Mouse (Mus musculus): ENCODE results near the gene Gm42906. TPM values are rescaled to one million over a fixed set of nuclear protein-coding genes. Genes with fewer than 3 reads are reported as not detected.

Gene Gm42906
- polyA plus RNA-seq, 2 experiments = not detected

GRCm38 (mm10) chr5:151275986-151276385 lies 152.0 kb downstream of the Gm42906 start:
- TF ChIP-seq CTCF (IDR thresholded peaks at IDR 0.05; ENCODE audit: low read depth) = no peak
- TF ChIP-seq EP300 (IDR thresholded peaks at IDR 0.05; ENCODE audit: low read depth) = no peak
- 63% methylated on average over 2 of the region's 2 CpGs for WGBS (ENCODE audit: insufficient replicate concordance)
- Histone ChIP-seq H3K4me1 (replicated peaks; ENCODE audit: control insufficient read depth in 2 of 2, insufficient read depth in 2 of 2, low read length in 1 of 2) (no peaks in the 10 kb centered on the region), H3K9me3 (ENCODE audit: control insufficient read depth, low read length) (no peaks in the 10 kb centered on the region), H3K4me3 (ENCODE audit: insufficient read depth in 1 of 2, low read depth in 2 of 2, low read length in 2 of 2) (no peak overlapping the region), H3K36me3 (replicated peaks; ENCODE audit: control insufficient read depth, insufficient read depth, low read depth) (no peaks in the 10 kb centered on the region), H3K4me2 (ENCODE audit: low read depth) (no peak overlapping the region), H3K9ac (replicated peaks) (no peak overlapping the region), H3K27me3 (ENCODE audit: control insufficient read depth, insufficient read depth, low read length) (no peaks in the 10 kb centered on the region), H3K27ac (no peak overlapping the region)
- ATAC-seq (ENCODE audit: insufficient read depth) = no peak
- DNase-seq (ENCODE audit: low read depth in 3 of 3, low spot score in 3 of 3) = no peak

DNA sequence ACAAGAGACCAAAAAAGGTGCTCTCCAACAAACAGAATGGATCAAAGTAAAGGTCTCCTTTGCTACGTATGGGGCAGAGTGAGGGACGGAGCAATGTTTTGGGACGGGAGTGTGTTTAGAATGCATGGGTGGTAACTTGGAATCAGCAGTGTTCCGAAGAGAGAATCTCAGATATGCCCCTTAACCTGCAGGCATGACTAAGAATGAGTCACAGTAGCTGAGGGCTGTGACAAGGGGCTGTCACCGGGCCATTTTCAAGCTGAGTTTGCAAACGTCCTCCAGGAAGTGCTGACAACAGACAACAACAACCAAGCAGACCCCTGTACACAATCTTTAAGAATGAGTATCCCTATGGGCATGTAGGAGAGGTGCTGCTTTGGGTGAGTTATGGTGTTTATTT lies 153.7 kb downstream of the Gm42906 start:
- H3K27ac ChIP-seq = no peak overlapping the region
- WGBS (ENCODE audit: insufficient replicate concordance) = 55% methylated on average over 6 of the region's 6 CpGs
- H3K9me3 ChIP-seq (ENCODE audit: control insufficient read depth, low read length) = no peaks in the 10 kb centered on the region
- no peaks in the 10 kb centered on the region for H3K36me3 ChIP-seq (replicated peaks; ENCODE audit: control insufficient read depth, insufficient read depth, low read depth)
- TF ChIP-seq CTCF (IDR thresholded peaks at IDR 0.05; ENCODE audit: low read depth) = no peak
- no peak for TF ChIP-seq EP300 (IDR thresholded peaks at IDR 0.05; ENCODE audit: low read depth)
- no peak overlapping the region for H3K4me2 ChIP-seq (ENCODE audit: low read depth)
- ATAC-seq (ENCODE audit: insufficient read depth) = no peak
- no peak overlapping the region for H3K4me3 ChIP-seq (ENCODE audit: insufficient read depth in 1 of 2, low read depth in 2 of 2, low read length in 2 of 2)
- no peaks in the 10 kb centered on the region for H3K27me3 ChIP-seq (ENCODE audit: control insufficient read depth, insufficient read depth, low read length)
- no peak overlapping the region for H3K9ac ChIP-seq (replicated peaks)
- DNase-seq (ENCODE audit: low read depth in 3 of 3, low spot score in 3 of 3) = no peak
- no peaks in the 10 kb centered on the region for H3K4me1 ChIP-seq (replicated peaks; ENCODE audit: control insufficient read depth in 2 of 2, insufficient read depth in 2 of 2, low read length in 1 of 2)

DNA sequence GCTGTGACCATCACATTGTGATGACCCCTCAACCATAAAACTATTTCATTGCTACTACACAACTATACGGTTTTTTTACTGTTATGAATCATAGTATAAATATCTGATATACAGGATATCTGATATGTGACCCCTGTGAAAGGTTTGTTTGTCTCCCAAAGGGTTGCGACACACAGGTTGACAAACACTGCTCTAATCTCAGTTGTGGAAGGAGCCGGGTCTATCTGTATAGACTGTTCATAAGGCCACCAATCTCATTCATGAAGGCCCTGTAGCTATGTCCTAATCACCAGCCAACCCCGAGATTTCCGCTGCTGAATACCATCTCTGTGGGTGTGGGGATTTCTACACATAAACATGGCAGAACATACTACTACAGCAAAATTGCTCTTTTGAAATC lies 157.1 kb downstream of the Gm42906 start:
- Histone ChIP-seq H3K9me3 (ENCODE audit: control insufficient read depth, low read length) (no peaks in the 10 kb centered on the region), H3K4me2 (ENCODE audit: low read depth) (no peak overlapping the region), H3K27me3 (ENCODE audit: control insufficient read depth, insufficient read depth, low read length) (no peaks in the 10 kb centered on the region), H3K4me1 (replicated peaks; ENCODE audit: control insufficient read depth in 2 of 2, insufficient read depth in 2 of 2, low read length in 1 of 2) (no peaks in the 10 kb centered on the region), H3K4me3 (ENCODE audit: insufficient read depth in 1 of 2, low read depth in 2 of 2, low read length in 2 of 2) (no peak overlapping the region), H3K27ac (no peak overlapping the region), H3K36me3 (replicated peaks; ENCODE audit: control insufficient read depth, insufficient read depth, low read depth) (no peaks in the 10 kb centered on the region), H3K9ac (replicated peaks) (no peak overlapping the region)
- ATAC-seq (ENCODE audit: insufficient read depth) (no peak), DNase-seq (ENCODE audit: low read depth in 3 of 3, low spot score in 3 of 3) (no peak)
- TF ChIP-seq EP300 (IDR thresholded peaks at IDR 0.05; ENCODE audit: low read depth) (no peak), CTCF (IDR thresholded peaks at IDR 0.05; ENCODE audit: low read depth) (no peak)
- WGBS (ENCODE audit: insufficient replicate concordance) = 64% methylated on average over 5 of the region's 5 CpGs

GRCm38 (mm10) chr5:151266896-151267634 lies 160.9 kb downstream of the Gm42906 start:
- Histone ChIP-seq H3K4me2 (ENCODE audit: low read depth) (no peak overlapping the region), H3K9me3 (ENCODE audit: control insufficient read depth, low read length) (no peaks in the 10 kb centered on the region), H3K27ac (no peak overlapping the region), H3K9ac (replicated peaks) (no peak overlapping the region), H3K4me3 (ENCODE audit: insufficient read depth in 1 of 2, low read depth in 2 of 2, low read length in 2 of 2) (no peak overlapping the region), H3K4me1 (replicated peaks; ENCODE audit: control insufficient read depth in 2 of 2, insufficient read depth in 2 of 2, low read length in 1 of 2) (no peaks in the 10 kb centered on the region), H3K36me3 (replicated peaks; ENCODE audit: control insufficient read depth, insufficient read depth, low read depth) (no peaks in the 10 kb centered on the region), H3K27me3 (ENCODE audit: control insufficient read depth, insufficient read depth, low read length) (no peaks in the 10 kb centered on the region)
- DNase-seq (ENCODE audit: low read depth in 3 of 3, low spot score in 3 of 3) (no peak), ATAC-seq (ENCODE audit: insufficient read depth) (no peak)
- TF ChIP-seq CTCF (IDR thresholded peaks at IDR 0.05; ENCODE audit: low read depth) (no peak), EP300 (IDR thresholded peaks at IDR 0.05; ENCODE audit: low read depth) (no peak)
- WGBS (ENCODE audit: insufficient replicate concordance) = 61% methylated on average over 14 of the region's 14 CpGs

DNA sequence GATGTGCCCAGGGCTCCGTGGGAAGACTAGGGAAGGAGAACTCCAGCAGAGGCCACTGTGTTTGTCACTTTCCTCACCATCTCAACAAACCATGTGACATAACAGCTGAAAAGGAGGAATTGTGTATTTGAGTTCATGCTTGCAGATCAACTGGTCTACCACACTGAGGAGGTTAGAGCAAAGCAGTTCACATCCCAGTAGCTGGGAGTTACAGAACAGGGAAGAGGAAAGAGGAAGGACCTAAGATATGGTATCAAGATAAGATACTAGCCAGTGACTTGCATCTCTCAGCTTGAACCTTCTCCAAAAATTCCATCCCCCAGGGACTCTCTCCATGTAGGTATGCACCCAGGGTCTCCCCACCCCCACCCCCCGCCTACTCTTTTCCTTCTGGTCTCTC lies 166.4 kb downstream of the Gm42906 start:
- H3K9me3 ChIP-seq (ENCODE audit: control insufficient read depth, low read length) = no peaks in the 10 kb centered on the region
- H3K36me3 ChIP-seq (replicated peaks; ENCODE audit: control insufficient read depth, insufficient read depth, low read depth) = no peaks in the 10 kb centered on the region
- ATAC-seq (ENCODE audit: insufficient read depth) (no peak), DNase-seq (ENCODE audit: low read depth in 3 of 3, low spot score in 3 of 3) (no peak)
- no peak for TF ChIP-seq EP300 (IDR thresholded peaks at IDR 0.05; ENCODE audit: low read depth)
- no peak for TF ChIP-seq CTCF (IDR thresholded peaks at IDR 0.05; ENCODE audit: low read depth)
- no peak overlapping the region for H3K4me2 ChIP-seq (ENCODE audit: low read depth)
- 46% methylated on average over 2 of the region's 2 CpGs for WGBS (ENCODE audit: insufficient replicate concordance)
- no peak overlapping the region for H3K9ac ChIP-seq (replicated peaks)
- H3K4me1 ChIP-seq (replicated peaks; ENCODE audit: control insufficient read depth in 2 of 2, insufficient read depth in 2 of 2, low read length in 1 of 2) = no peaks in the 10 kb centered on the region
- H3K27me3 ChIP-seq (ENCODE audit: control insufficient read depth, insufficient read depth, low read length) = no peaks in the 10 kb centered on the region
- no peak overlapping the region for H3K4me3 ChIP-seq (ENCODE audit: insufficient read depth in 1 of 2, low read depth in 2 of 2, low read length in 2 of 2)
- H3K27ac ChIP-seq = no peak overlapping the region
